Mouse (Mus musculus) thymus, adult 2 months (tissue): ENCODE results near the gene Nrarp. TPM values are rescaled to one million over a fixed set of nuclear protein-coding genes. Genes with fewer than 3 reads are reported as not detected.
A peak's percentile ranks its signal among the peaks of the same experiment; 100 is the strongest.

ENCODE experiments used
- DNase-seq: peaks from one replicate; pipeline ENCODE4 v3.0.0; 2021
- H3K27ac ChIP-seq: fragments of 200-500 bp; 2 replicates; pipeline ENCODE4 v1.5.1; 2012; ENCODE audit warnings: low read length, control low read depth; ENCODE audit not compliant: control insufficient read depth, insufficient read depth
- H3K27me3 ChIP-seq: fragments of 200-500 bp; 2 replicates; pipeline ENCODE4 v1.6.1; 2012; ENCODE audit warnings: mild to moderate bottlenecking, low read length, moderate library complexity, mixed read lengths; ENCODE audit not compliant: control insufficient read depth, insufficient read depth
- H3K36me3 ChIP-seq: fragments of 200-500 bp; 2 replicates; pipeline ENCODE4 v1.6.1; 2012; ENCODE audit warnings: mild to moderate bottlenecking, low read length, moderate library complexity; ENCODE audit not compliant: control insufficient read depth, insufficient read depth
- H3K4me1 ChIP-seq: fragments of 200-500 bp; replicated peaks from 2 replicates; pipeline ENCODE4 v1.6.1; 2012; ENCODE audit warnings: low read length; ENCODE audit not compliant: control insufficient read depth, insufficient read depth
- H3K4me3 ChIP-seq: fragments of 200-500 bp; 2 replicates; pipeline ENCODE4 v1.5.1; 2012; ENCODE audit warnings: mild to moderate bottlenecking, low read length, control low read depth, moderate library complexity; ENCODE audit not compliant: control insufficient read depth, insufficient read depth
- CTCF ChIP-seq: fragments of 200-500 bp; IDR thresholded peaks from 2 replicates; pipeline ENCODE4 v1.5.1; 2012; ENCODE audit warnings: mild to moderate bottlenecking, control low read depth, low read length, moderate library complexity, borderline replicate concordance; ENCODE audit not compliant: control insufficient read depth, poor library complexity, insufficient read depth; ENCODE audit errors: extremely low read depth
- POLR2A ChIP-seq: fragments of 200-500 bp; IDR thresholded peaks from 2 replicates; pipeline ENCODE4 v1.6.1; 2012; ENCODE audit warnings: mild to moderate bottlenecking, low read length, control low read depth, moderate library complexity; ENCODE audit not compliant: control insufficient read depth, poor library complexity, insufficient read depth; ENCODE audit errors: extremely low read depth
- WGBS: fragments of 180-500 bp; shearing (Covaris S2); methylation state at CpG from one replicate; pipeline ENCODE4 v1.1.7; 2018; 5-methylcytosine and 5-hydroxymethylcytosine counted together
- polyA plus RNA-seq: library from polyadenylated mRNA; depleted of rRNA; stranded (reverse); fragments of >200 nt; gene quantifications from 2 replicates; pipeline ENCODE4 v1.2.3, GENCODE M21; 2012; rRNA removed

The Nrarp gene
- 13.7 and 16.9 TPM in 2 replicates for polyA plus RNA-seq

DNA sequence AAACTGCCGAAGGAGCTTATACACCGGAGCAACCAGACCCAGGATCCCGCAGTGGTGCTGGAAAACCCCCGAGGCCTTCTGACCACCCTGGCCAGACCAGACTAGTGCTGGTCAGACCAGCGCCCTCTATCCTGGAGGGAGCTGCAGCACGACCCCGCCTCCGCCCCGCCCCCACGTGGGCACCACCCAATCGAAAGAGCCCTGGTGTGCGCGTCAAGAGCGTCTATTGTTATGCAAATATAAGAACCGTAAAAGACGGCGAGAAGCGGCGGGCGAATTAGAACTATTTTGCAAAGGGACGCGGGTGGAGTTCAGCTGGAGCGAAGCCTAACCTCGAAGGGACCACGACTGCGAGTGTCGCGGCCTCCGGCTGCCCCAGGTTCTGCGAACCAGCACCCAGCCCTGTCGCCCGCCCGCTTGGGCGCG is at the start of gene Nrarp:
Gene Nrarp (plus strand): TSS at position 281 of the 426 bp plus-strand sequence.
- peak; percentile 92 for DNase-seq
- WGBS, result under 1% methylated on average over 35 of the region's 35 CpGs
- no peaks in the 10 kb centered on the region for H3K36me3 ChIP-seq
- no peaks in the 10 kb centered on the region for H3K27me3 ChIP-seq
- H3K4me3 ChIP-seq, result peak within 1 kb of the TSS; percentile 54
- no peak within 1 kb of the TSS for H3K27ac ChIP-seq
- TF ChIP-seq POLR2A (no peak; the same call in 1 of the 2 replicates), CTCF (0 out of 2 replicates have a peak, but pooled peaks have one; percentile 59)
- H3K4me1 ChIP-seq, result peaks cover 27% of the 10 kb centered on the region

DNA sequence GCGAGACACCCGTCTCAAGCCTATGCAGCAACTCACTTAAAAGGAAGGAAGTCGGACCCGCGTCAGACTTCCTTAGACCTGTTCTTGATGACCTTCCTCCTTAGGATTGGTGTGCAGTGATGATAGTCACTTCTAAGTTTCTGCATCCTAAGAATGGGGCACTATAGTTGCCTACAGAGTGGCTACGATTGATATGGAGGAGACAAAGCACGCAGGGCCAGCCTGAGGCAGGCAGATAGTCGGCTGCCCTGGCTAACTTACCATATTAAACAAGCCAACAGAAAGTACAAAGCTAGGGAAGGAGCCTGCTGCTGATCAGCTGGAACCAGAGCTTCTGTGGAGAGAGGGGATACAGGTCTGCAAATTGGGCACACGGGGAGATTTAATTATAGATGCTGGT is 49.0 kb upstream of the Nrarp start:
- Histone ChIP-seq H3K4me1 (no peaks in the 10 kb centered on the region), H3K4me3 (no peak overlapping the region), H3K27ac (no peak overlapping the region), H3K27me3 (no peaks in the 10 kb centered on the region), H3K36me3 (no peaks in the 10 kb centered on the region)
- TF ChIP-seq POLR2A, result no peak
- TF ChIP-seq CTCF, result no peak
- 46% methylated on average over 9 of the region's 9 CpGs for WGBS
- DNase-seq, result no peak

DNA sequence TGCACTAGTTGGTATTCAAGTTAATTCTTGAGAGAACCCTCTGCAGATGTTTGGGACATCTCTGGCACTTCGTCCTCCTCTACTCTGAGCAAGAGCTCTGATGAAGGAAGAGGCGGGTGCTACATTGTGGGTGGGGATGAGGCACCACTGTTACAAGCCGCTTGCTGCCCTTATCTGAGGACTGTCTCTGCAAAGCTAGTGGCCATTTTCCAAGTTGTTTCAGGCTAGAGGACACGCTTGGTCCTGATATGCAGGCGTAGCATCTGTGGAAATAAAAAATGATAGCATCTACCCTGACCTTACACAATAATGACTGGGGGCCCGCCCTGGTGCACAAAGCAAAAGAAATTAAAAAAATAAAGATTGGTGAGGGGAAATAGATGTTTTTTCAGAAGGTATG is 42.7 kb upstream of the Nrarp start:
- H3K27me3 ChIP-seq, result no peaks in the 10 kb centered on the region
- no peaks in the 10 kb centered on the region for H3K36me3 ChIP-seq
- WGBS, result 81% methylated on average over 6 of the region's 6 CpGs
- H3K27ac ChIP-seq, result no peak overlapping the region
- TF ChIP-seq POLR2A, result no peak
- TF ChIP-seq CTCF, result no peak
- DNase-seq, result no peak
- no peak overlapping the region for H3K4me3 ChIP-seq
- H3K4me1 ChIP-seq, result no peaks in the 10 kb centered on the region

DNA sequence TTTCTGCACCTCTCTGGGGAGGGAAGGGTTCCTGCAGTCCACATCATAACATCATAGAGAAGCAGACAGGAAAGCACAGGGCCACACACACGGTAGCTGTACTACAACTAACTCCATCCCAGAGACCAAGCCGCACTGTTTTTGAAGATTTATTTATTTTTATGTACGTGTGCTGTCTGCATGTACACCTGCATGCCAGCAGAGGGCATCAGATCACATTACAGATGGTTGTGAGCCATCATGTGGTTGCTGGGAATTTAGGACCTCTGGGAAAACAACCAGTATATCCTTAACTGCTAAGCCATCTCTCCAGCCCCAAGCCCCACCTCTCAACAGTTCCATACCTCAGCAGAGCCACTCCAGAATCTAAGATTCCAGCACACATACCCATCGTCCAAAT is 39.4 kb upstream of the Nrarp start:
- Histone ChIP-seq H3K27ac (no peak overlapping the region), H3K4me1 (no peaks in the 10 kb centered on the region), H3K4me3 (no peak overlapping the region), H3K27me3 (no peaks in the 10 kb centered on the region), H3K36me3 (no peaks in the 10 kb centered on the region)
- WGBS, result 79% methylated on average over 4 of the region's 4 CpGs
- no peak for DNase-seq
- TF ChIP-seq POLR2A (no peak), CTCF (no peak)

DNA sequence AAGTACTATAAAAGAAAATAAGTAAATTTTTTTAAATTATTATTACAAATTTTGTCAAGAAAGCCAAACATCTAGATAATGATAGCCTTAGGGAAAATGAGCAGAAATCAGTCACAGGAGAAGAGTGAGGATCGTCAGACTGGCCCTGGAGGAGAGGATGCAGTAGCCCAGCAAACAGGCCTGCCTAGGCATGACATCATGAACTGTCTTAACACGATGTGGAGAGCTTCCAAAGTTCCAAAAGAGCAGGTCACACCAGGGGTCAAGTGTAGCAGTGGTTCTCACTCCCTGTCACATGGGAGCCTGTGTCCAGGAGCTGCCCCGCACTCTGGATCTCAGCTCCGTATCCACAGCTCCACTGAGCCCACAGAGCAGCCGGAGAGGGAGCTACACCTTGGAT is 38.6 kb upstream of the Nrarp start:
- DNase-seq, result no peak
- Histone ChIP-seq H3K36me3 (no peaks in the 10 kb centered on the region), H3K4me1 (no peaks in the 10 kb centered on the region), H3K27me3 (no peaks in the 10 kb centered on the region), H3K27ac (no peak overlapping the region), H3K4me3 (no peak overlapping the region)
- no peak for TF ChIP-seq CTCF
- TF ChIP-seq POLR2A, result no peak
- 92% methylated on average over 5 of the region's 5 CpGs for WGBS

DNA sequence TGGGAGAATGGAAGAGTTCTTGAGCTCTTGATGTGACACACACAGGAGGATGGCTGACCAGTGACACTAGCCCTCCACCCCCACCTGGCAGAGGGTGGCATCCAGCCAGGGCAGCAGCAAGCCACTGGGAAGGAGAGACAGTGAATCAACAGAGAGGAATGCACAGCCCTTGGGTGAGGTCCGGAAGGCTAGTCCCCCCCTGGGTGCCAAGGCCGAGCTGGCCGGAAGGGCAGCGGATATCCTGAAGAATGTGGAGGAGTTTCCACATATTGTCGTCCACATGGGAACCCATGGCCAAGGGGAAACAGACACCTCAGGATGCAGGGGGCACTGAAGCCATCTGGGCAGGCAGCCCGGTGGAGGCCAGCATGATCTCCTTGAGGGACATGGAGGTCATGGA is 35.2 kb upstream of the Nrarp start:
- no peak overlapping the region for H3K27ac ChIP-seq
- WGBS, result 93% methylated on average over 6 of the region's 6 CpGs
- no peak overlapping the region for H3K4me3 ChIP-seq
- no peaks in the 10 kb centered on the region for H3K4me1 ChIP-seq
- H3K36me3 ChIP-seq, result no peaks in the 10 kb centered on the region
- no peaks in the 10 kb centered on the region for H3K27me3 ChIP-seq
- DNase-seq, result no peak
- TF ChIP-seq POLR2A (no peak), CTCF (no peak)

DNA sequence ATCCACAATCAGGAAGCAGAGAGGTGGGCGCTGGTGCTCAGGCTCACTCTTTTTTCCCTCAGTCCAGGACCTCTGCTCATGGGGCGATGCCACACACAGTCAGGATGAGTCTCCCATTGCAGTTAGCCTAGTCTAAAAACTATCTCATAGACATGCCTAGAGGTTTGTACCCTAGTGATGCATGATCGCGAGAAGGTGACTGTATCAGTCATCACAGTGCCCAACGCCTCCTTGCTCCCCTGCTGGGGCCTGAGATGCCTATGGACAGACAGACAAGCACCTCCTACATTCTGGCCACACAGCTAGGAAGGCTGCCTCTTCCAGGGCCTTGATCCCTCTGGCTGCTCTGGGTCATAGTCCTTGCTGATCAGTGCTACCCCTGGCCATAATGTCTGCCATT is 33.2 kb upstream of the Nrarp start:
- 93% methylated on average over 5 of the region's 5 CpGs for WGBS
- no peak for TF ChIP-seq CTCF
- TF ChIP-seq POLR2A, result no peak
- Histone ChIP-seq H3K27me3 (no peaks in the 10 kb centered on the region), H3K27ac (no peak overlapping the region), H3K4me3 (no peak overlapping the region), H3K4me1 (no peaks in the 10 kb centered on the region), H3K36me3 (no peaks in the 10 kb centered on the region)
- DNase-seq, result no peak
